Mouse (Mus musculus): Measurements from ENCODE around the gene Bad. TPM values are rescaled to one million over a fixed set of nuclear protein-coding genes. Genes with fewer than 3 reads are reported as not detected.

Bad gene
- polyA plus RNA-seq, 2 experiments: 22.8 to 25.7 TPM

DNA sequence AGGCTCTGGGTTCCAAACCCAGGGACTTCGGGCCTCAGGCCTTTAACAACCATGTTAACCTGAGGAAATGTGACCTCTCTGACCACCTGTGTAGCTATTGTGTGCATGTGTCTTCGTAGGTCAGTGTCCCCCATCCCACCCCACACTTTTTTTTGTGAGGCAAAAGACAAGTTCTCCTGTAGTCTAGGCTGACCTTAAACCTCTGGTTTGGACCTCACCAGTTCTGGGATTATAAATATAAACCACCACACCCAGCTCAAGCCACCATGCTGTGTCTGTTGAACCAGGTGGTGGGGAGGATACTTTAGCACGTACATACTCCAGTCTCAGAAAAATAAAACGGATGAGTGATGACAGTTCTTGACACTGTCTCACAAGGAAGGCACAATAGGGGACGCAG is 8.3 kb downstream of the Bad start:
- no peak for TF ChIP-seq CTCF (IDR thresholded peaks at IDR 0.05; ENCODE audit: low read depth)
- TF ChIP-seq EP300 (IDR thresholded peaks at IDR 0.05; ENCODE audit: low read depth): no peak
- Histone ChIP-seq H3K27me3 (ENCODE audit: control insufficient read depth, insufficient read depth, low read length) (no peaks in the 10 kb centered on the region), H3K4me3 (ENCODE audit: insufficient read depth in 1 of 2, low read depth in 2 of 2, low read length in 2 of 2) (peak overlapping the region in 1 of 2 experiments; percentile 70; a peak in 2 of 4 replicates), H3K36me3 (replicated peaks; ENCODE audit: control insufficient read depth, insufficient read depth, low read depth) (no peaks in the 10 kb centered on the region), H3K9ac (replicated peaks) (no peak overlapping the region), H3K4me2 (ENCODE audit: low read depth) (peak overlapping the region; percentile 96), H3K27ac (no peak overlapping the region), H3K4me1 (replicated peaks; ENCODE audit: control insufficient read depth in 2 of 2, insufficient read depth in 2 of 2, low read length in 1 of 2) (peaks cover 13 to 19% of the 10 kb centered on the region in 2 experiments), H3K9me3 (ENCODE audit: control insufficient read depth, low read length) (no peaks in the 10 kb centered on the region)
- DNase-seq (ENCODE audit: low read depth in 3 of 3, low spot score in 3 of 3) (no peak), ATAC-seq (ENCODE audit: insufficient read depth) (no peak)
- WGBS (ENCODE audit: insufficient replicate concordance): 63% methylated on average over 5 of the region's 5 CpGs

DNA sequence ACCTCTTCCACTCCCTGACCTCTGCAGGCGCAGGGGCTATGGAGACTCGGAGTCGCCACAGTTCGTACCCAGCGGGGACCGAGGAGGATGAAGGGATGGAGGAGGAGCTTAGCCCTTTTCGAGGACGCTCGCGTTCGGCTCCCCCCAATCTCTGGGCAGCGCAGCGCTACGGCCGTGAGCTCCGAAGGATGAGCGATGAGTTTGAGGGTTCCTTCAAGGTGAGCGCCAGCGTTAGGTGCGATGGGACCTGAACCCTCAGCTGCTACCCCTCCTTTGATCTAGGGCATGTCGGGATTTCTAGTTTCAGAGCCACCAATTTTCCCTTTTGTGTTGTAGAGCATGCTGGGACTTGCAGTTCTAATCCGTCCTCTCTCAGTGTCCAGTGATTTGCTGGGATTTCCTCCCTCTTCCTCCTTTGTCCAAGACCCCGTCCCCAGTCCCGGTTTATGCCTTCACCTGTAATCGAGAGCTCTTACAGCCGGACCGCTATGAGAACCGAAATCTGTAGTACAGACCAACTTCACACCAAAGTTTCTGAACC is 9.0 kb downstream of the Bad start:
- Histone ChIP-seq H3K9me3 (ENCODE audit: control insufficient read depth, low read length) (no peaks in the 10 kb centered on the region), H3K9ac (replicated peaks) (peak overlapping the region; percentile 78), H3K27me3 (ENCODE audit: control insufficient read depth, insufficient read depth, low read length) (no peaks in the 10 kb centered on the region), H3K36me3 (replicated peaks; ENCODE audit: control insufficient read depth, insufficient read depth, low read depth) (no peaks in the 10 kb centered on the region), H3K4me1 (replicated peaks; ENCODE audit: control insufficient read depth in 2 of 2, insufficient read depth in 2 of 2, low read length in 1 of 2) (peaks cover 13 to 19% of the 10 kb centered on the region in 2 experiments), H3K4me3 (ENCODE audit: insufficient read depth in 1 of 2, low read depth in 2 of 2, low read length in 2 of 2) (peak overlapping the region; percentile 70 to 87), H3K27ac (peak overlapping the region; percentile 86), H3K4me2 (ENCODE audit: low read depth) (peak overlapping the region; percentile 96)
- ATAC-seq (ENCODE audit: insufficient read depth) (peak; percentile 13; the same call in 1 of the 2 replicates), DNase-seq (ENCODE audit: low read depth in 3 of 3, low spot score in 3 of 3) (no peak)
- TF ChIP-seq EP300 (IDR thresholded peaks at IDR 0.05; ENCODE audit: low read depth) (no peak), CTCF (IDR thresholded peaks at IDR 0.05; ENCODE audit: low read depth) (no peak)
- under 1% methylated on average over 28 of the region's 28 CpGs for WGBS (ENCODE audit: insufficient replicate concordance)

DNA sequence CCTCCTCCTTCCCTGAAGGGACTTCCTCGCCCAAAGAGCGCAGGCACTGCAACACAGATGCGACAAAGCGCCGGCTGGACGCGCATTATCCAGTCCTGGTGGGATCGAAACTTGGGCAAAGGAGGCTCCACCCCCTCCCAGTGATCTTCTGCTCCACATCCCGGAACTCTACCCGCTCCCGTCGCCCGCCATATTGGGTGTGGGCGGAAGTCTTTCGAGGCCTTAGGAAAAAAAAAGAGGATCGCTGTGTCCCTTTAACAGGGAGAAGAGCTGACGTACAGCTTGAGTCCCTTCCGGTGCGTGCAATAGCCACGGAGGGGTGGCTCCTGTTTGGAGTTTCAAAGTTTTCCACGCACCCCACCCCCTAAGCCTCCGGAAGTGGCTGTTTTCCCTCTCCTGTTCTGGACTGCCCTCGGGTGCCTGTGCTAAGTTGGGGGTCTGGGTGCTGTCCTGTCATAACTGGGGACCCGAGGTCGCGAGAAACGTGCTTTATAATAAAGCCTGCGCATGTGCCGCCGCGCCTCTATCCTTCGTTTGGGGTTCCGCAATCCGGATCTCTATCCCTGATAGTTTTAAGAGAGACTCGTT is 9.8 kb downstream of the Bad start:
- peak overlapping the region; percentile 78 for H3K9ac ChIP-seq (replicated peaks)
- DNase-seq (ENCODE audit: low read depth in 3 of 3, low spot score in 3 of 3): peak; percentile 76 to 81 (median 77)
- peak; percentile 77 for ATAC-seq (ENCODE audit: insufficient read depth)
- H3K36me3 ChIP-seq (replicated peaks; ENCODE audit: control insufficient read depth, insufficient read depth, low read depth): no peaks in the 10 kb centered on the region
- TF ChIP-seq EP300 (IDR thresholded peaks at IDR 0.05; ENCODE audit: low read depth): 0 out of 2 replicates have a peak, but pooled peaks have one; percentile 22
- no peak for TF ChIP-seq CTCF (IDR thresholded peaks at IDR 0.05; ENCODE audit: low read depth)
- WGBS (ENCODE audit: insufficient replicate concordance): under 1% methylated on average over 35 of the region's 35 CpGs
- peak overlapping the region; percentile 70 to 87 for H3K4me3 ChIP-seq (ENCODE audit: insufficient read depth in 1 of 2, low read depth in 2 of 2, low read length in 2 of 2)
- peak overlapping the region; percentile 96 for H3K4me2 ChIP-seq (ENCODE audit: low read depth)
- H3K27ac ChIP-seq: peak overlapping the region; percentile 86
- H3K9me3 ChIP-seq (ENCODE audit: control insufficient read depth, low read length): no peaks in the 10 kb centered on the region
- no peaks in the 10 kb centered on the region for H3K27me3 ChIP-seq (ENCODE audit: control insufficient read depth, insufficient read depth, low read length)
- peaks cover 13 to 19% of the 10 kb centered on the region in 2 experiments for H3K4me1 ChIP-seq (replicated peaks; ENCODE audit: control insufficient read depth in 2 of 2, insufficient read depth in 2 of 2, low read length in 1 of 2)

DNA sequence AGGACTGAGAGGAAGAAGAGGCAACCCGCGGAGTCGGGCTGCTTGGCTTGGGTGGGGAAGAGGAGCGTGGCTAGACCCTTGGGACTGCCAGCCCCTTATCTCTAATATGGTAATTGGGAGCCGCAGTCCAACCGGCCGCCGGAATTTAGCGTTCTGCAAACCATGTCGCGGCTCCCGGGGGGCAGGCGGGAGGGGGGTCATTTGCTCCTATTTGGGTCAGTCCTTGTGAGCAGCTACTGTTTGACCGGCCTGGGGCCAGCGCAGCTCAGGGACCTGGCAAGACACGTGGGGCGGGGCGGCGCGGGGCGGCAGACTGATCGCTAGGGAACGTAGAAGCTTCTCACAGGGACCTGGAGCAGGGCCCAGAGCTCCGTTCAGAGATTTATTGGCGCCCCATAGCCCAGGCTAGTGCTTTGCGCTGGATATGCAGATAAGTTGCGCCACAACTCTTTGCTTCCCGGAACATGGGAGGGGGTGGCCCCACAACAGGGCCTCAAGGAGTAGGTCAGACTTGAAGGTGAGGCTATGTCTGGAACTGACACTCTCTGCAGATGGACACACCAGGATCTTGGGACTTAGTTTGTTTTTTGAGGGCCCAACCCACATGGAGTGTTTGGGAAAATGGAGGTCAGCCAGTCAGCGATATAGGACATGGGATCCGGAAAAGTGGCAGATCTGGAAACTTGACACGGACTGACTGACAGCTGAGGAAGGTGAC is 10.5 kb downstream of the Bad start:
- H3K4me2 ChIP-seq (ENCODE audit: low read depth): peak overlapping the region; percentile 96
- H3K4me3 ChIP-seq (ENCODE audit: insufficient read depth in 1 of 2, low read depth in 2 of 2, low read length in 2 of 2): peak overlapping the region; percentile 70 to 87
- H3K36me3 ChIP-seq (replicated peaks; ENCODE audit: control insufficient read depth, insufficient read depth, low read depth): no peaks in the 10 kb centered on the region
- H3K27ac ChIP-seq: peak overlapping the region; percentile 86
- peaks cover 13 to 19% of the 10 kb centered on the region in 2 experiments for H3K4me1 ChIP-seq (replicated peaks; ENCODE audit: control insufficient read depth in 2 of 2, insufficient read depth in 2 of 2, low read length in 1 of 2)
- no peaks in the 10 kb centered on the region for H3K9me3 ChIP-seq (ENCODE audit: control insufficient read depth, low read length)
- H3K27me3 ChIP-seq (ENCODE audit: control insufficient read depth, insufficient read depth, low read length): no peaks in the 10 kb centered on the region
- WGBS (ENCODE audit: insufficient replicate concordance): 2% methylated on average over 31 of the region's 31 CpGs
- ATAC-seq (ENCODE audit: insufficient read depth) (peak; percentile 36), DNase-seq (ENCODE audit: low read depth in 3 of 3, low spot score in 3 of 3) (no peak)
- peak overlapping the region; percentile 78 for H3K9ac ChIP-seq (replicated peaks)
- TF ChIP-seq CTCF (IDR thresholded peaks at IDR 0.05; ENCODE audit: low read depth): no peak
- no peak for TF ChIP-seq EP300 (IDR thresholded peaks at IDR 0.05; ENCODE audit: low read depth)

DNA sequence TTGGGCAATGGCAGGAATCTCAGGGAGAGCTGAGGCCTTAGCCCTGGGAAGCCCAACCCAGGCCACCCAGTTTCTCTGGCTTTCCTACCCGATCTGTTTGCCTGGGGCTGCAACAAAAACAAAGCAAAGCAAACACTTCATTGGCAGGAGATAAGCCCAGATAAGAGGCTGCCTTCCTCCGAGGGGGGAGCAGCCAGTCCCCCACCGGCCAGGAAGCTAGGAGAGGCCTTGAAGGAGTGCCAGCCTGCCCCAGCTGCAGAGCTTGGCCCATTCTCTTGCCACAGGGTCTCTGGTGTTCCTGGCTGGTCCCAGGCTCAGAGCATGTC is 11.0 kb downstream of the Bad start:
- H3K9me3 ChIP-seq (ENCODE audit: control insufficient read depth, low read length): no peaks in the 10 kb centered on the region
- H3K4me2 ChIP-seq (ENCODE audit: low read depth): peak overlapping the region; percentile 96
- DNase-seq (ENCODE audit: low read depth in 3 of 3, low spot score in 3 of 3) (no peak), ATAC-seq (ENCODE audit: insufficient read depth) (no peak; the same call in 1 of the 2 replicates)
- TF ChIP-seq EP300 (IDR thresholded peaks at IDR 0.05; ENCODE audit: low read depth) (no peak), CTCF (IDR thresholded peaks at IDR 0.05; ENCODE audit: low read depth) (no peak)
- no peaks in the 10 kb centered on the region for H3K36me3 ChIP-seq (replicated peaks; ENCODE audit: control insufficient read depth, insufficient read depth, low read depth)
- H3K27ac ChIP-seq: peak overlapping the region; percentile 86; the same call in 1 of the 2 replicates
- H3K27me3 ChIP-seq (ENCODE audit: control insufficient read depth, insufficient read depth, low read length): no peaks in the 10 kb centered on the region
- WGBS (ENCODE audit: insufficient replicate concordance): 0% methylated on average over 3 of the region's 3 CpGs
- peak overlapping the region; percentile 78 for H3K9ac ChIP-seq (replicated peaks)
- peaks cover 13 to 19% of the 10 kb centered on the region in 2 experiments for H3K4me1 ChIP-seq (replicated peaks; ENCODE audit: control insufficient read depth in 2 of 2, insufficient read depth in 2 of 2, low read length in 1 of 2)
- peak overlapping the region; percentile 70 to 87 for H3K4me3 ChIP-seq (ENCODE audit: insufficient read depth in 1 of 2, low read depth in 2 of 2, low read length in 2 of 2)

Data from liver, embryonic 14.5 days (tissue).